Mouse (Mus musculus) olfactory bulb, adult 2 months (tissue): Measurements from ENCODE around the gene Gpr50. TPM values are rescaled to one million over a fixed set of nuclear protein-coding genes. Genes with fewer than 3 reads are reported as not detected.

Experiments
- H3K27ac ChIP-seq: fragments of 200-500 bp; 2 replicates; pipeline ENCODE4 v1.5.1; 2012; ENCODE audit warnings: low read depth, low read length; ENCODE audit not compliant: insufficient read depth
- H3K4me1 ChIP-seq: fragments of 200-500 bp; 2 replicates; pipeline ENCODE4 v1.6.1; 2012; ENCODE audit warnings: low read length; ENCODE audit not compliant: control insufficient read depth, insufficient read depth
- H3K4me3 ChIP-seq: fragments of 200-500 bp; 2 replicates; pipeline ENCODE4 v1.5.1; 2012; ENCODE audit warnings: mild to moderate bottlenecking, low read depth, low read length, moderate library complexity; ENCODE audit not compliant: insufficient read depth
- CTCF ChIP-seq: fragments of 200-500 bp; IDR thresholded peaks from 2 replicates; pipeline ENCODE4 v1.5.1; 2012; ENCODE audit warnings: low read depth, mild to moderate bottlenecking, low read length, moderate library complexity; ENCODE audit not compliant: insufficient read depth
- POLR2A ChIP-seq: fragments of 200-500 bp; IDR thresholded peaks from 2 replicates; pipeline ENCODE4 v1.6.1; 2012; ENCODE audit warnings: mild to moderate bottlenecking, low read depth, low read length, moderate library complexity; ENCODE audit not compliant: insufficient read depth
- whole genome bisulfite sequencing: fragments of 180-500 bp; shearing (Covaris S2); methylation state at CpG from one replicate; pipeline ENCODE4 v1.1.7; 2018; 5-methylcytosine and 5-hydroxymethylcytosine counted together
- polyA plus RNA-seq: library from polyadenylated mRNA; stranded (reverse); fragments of >200 nt; gene quantifications from 2 replicates; pipeline ENCODE4 v1.2.4, GENCODE M21; 2012; ENCODE audit warnings: low replicate concordance; ENCODE audit not compliant: missing spikeins, insufficient read depth, insufficient read length

Gene Gpr50
- polyA plus RNA-seq = not detected in 2 replicates

GRCm38 (mm10) chrX:71663374-71663773, at the start of gene Gpr50:
TSS of gene Gpr50 (plus strand) at chrX:71663667.
- no peak within 1 kb of the TSS for H3K27ac ChIP-seq
- TF ChIP-seq CTCF = no peak
- TF ChIP-seq POLR2A = no peak
- H3K4me3 ChIP-seq = peak within 1 kb of the TSS; percentile 41
- H3K4me1 ChIP-seq = peaks cover 8% of the 10 kb centered on the region
- 41% methylated on average over 9 of the region's 9 CpGs for WGBS

GRCm38 (mm10) chrX:71622286-71622685, 41.2 kb upstream of the Gpr50 start:
- Histone ChIP-seq H3K4me1 (no peaks in the 10 kb centered on the region), H3K27ac (no peak overlapping the region), H3K4me3 (no peak overlapping the region)
- no peak for TF ChIP-seq CTCF
- TF ChIP-seq POLR2A = no peak
- WGBS = 37% methylated on average over 1 of the region's 1 CpGs

GRCm38 (mm10) chrX:71623843-71624242, 39.6 kb upstream of the Gpr50 start:
- no peaks in the 10 kb centered on the region for H3K4me1 ChIP-seq
- TF ChIP-seq POLR2A (no peak), CTCF (no peak)
- H3K4me3 ChIP-seq = no peak overlapping the region
- no peak overlapping the region for H3K27ac ChIP-seq
- 16% methylated on average over 1 of the region's 1 CpGs for WGBS

- Histone ChIP-seq H3K4me3 (no peak overlapping the region), H3K4me1 (no peaks in the 10 kb centered on the region), H3K27ac (no peak overlapping the region)
- 11% methylated on average over 4 of the region's 4 CpGs for whole genome bisulfite sequencing
- TF ChIP-seq POLR2A (no peak), CTCF (no peak)
Measured at GRCm38 (mm10) chrX:71628306-71628705, 35.2 kb upstream of the Gpr50 start.

- H3K4me1 ChIP-seq = no peaks in the 10 kb centered on the region
- TF ChIP-seq CTCF (no peak), POLR2A (no peak)
- no peak overlapping the region for H3K4me3 ChIP-seq
- 61% methylated on average over 4 of the region's 4 CpGs for WGBS
- no peak overlapping the region for H3K27ac ChIP-seq
Measured at GRCm38 (mm10) chrX:71630709-71631108, 32.8 kb upstream of the Gpr50 start.

- 71% methylated on average over 1 of the region's 1 CpGs for WGBS
- no peak overlapping the region for H3K4me3 ChIP-seq
- no peak overlapping the region for H3K27ac ChIP-seq
- no peaks in the 10 kb centered on the region for H3K4me1 ChIP-seq
- TF ChIP-seq CTCF (no peak), POLR2A (no peak)
Measured at GRCm38 (mm10) chrX:71631130-71631529, 32.3 kb upstream of the Gpr50 start.

GRCm38 (mm10) chrX:71647958-71648357, 15.5 kb upstream of the Gpr50 start:
- Histone ChIP-seq H3K27ac (no peak overlapping the region), H3K4me1 (no peaks in the 10 kb centered on the region), H3K4me3 (no peak overlapping the region)
- 2% methylated on average over 6 of the region's 6 CpGs for WGBS
- no peak for TF ChIP-seq CTCF
- TF ChIP-seq POLR2A = no peak

GRCm38 (mm10) chrX:71648434-71648833, 15.0 kb upstream of the Gpr50 start:
- Histone ChIP-seq H3K27ac (no peak overlapping the region), H3K4me1 (no peaks in the 10 kb centered on the region), H3K4me3 (no peak overlapping the region)
- WGBS = 6% methylated on average over 1 of the region's 1 CpGs
- TF ChIP-seq CTCF (no peak), POLR2A (no peak)

- Histone ChIP-seq H3K4me1 (no peaks in the 10 kb centered on the region), H3K4me3 (no peak overlapping the region), H3K27ac (no peak overlapping the region)
- WGBS = 39% methylated on average over 6 of the region's 6 CpGs
- TF ChIP-seq CTCF = no peak
- TF ChIP-seq POLR2A = no peak
Measured at GRCm38 (mm10) chrX:71648848-71649454, 14.5 kb upstream of the Gpr50 start.
